Mouse (Mus musculus) brown adipose tissue, adult 24 weeks (tissue): ENCODE measurements around the gene Exoc3l. TPM values are rescaled to one million over a fixed set of nuclear protein-coding genes. Genes with fewer than 3 reads are reported as not detected.

Source experiments
- H3K27ac ChIP-seq: fragments of 200-500 bp; replicated peaks from 2 replicates; pipeline ENCODE4 v1.5.1; 2012; ENCODE audit warnings: low read depth, mild to moderate bottlenecking, low read length
- H3K4me1 ChIP-seq: fragments of 200-500 bp; 2 replicates; pipeline ENCODE4 v1.6.1; 2012; ENCODE audit warnings: low read length, mixed read lengths; ENCODE audit not compliant: control insufficient read depth, insufficient read depth, insufficient read length
- H3K4me3 ChIP-seq: fragments of 200-500 bp; 2 replicates; pipeline ENCODE4 v1.5.1; 2012; ENCODE audit warnings: low read depth, mild to moderate bottlenecking, low read length, moderate library complexity; ENCODE audit not compliant: insufficient read depth
- polyA plus RNA-seq: library from polyadenylated mRNA; stranded (reverse); fragments of >200 nt; gene quantifications from 2 replicates; pipeline ENCODE4 v1.2.4, GENCODE M21; 2012; ENCODE audit not compliant: missing spikeins, insufficient read depth, insufficient read length

The Exoc3l gene
- polyA plus RNA-seq, 1 experiment = 0.83 TPM

- no peaks in the 10 kb centered on the region for H3K4me1 ChIP-seq
- no peak overlapping the region for H3K27ac ChIP-seq
- H3K4me3 ChIP-seq = no peak overlapping the region
Observed at GRCm38 (mm10) chr8:105270916-105271186, 25.1 kb downstream of the Exoc3l start.

DNA sequence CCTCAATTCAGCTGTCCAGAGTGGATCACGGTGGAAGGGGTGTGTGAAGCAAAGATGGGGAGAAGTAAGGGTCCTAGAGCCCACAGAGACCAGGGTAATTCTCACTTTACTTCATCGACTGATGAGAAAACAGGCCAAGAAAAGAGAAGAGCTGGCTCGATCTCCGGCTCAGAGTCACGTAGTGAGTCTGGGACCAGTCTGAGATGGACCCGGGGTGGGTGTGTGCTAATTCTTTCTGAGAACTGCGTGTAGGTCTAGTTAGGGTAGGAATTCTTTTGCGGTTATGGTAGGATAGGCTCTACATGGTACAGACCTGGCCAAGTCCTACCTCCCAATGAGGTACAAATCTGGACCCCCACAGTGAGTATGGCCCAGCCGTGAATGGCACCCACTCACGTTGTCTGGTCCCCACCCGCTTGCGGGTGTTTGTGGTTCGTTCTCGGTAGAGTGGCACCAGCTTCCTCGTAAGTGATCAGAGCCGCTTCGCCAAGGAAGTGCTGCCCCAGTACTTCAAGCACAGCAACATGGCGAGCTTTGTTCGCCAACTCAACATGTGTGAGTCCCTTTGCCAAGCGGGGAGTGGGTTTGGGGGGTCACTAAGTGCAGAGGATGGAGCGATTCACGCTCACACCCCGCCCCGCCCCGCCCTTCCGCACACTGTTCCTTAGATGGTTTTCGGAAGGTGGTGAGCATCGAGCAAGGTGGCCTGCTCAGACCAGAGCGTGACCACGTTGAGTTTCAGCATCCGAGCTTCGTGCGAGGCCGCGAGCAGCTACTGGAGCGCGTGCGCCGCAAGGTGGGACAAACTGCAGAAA, 25.6 kb downstream of the Exoc3l start:
- Histone ChIP-seq H3K27ac (no peak overlapping the region), H3K4me1 (peaks cover 2% of the 10 kb centered on the region; the same call in 1 of the 2 replicates)

GRCm38 (mm10) chr8:105269461-105269947, 26.4 kb downstream of the Exoc3l start, which contains the start of gene Hsf4:
Gene Hsf4, plus strand, starts transcription at chr8:105269801.
- peak within 1 kb of the TSS; percentile 37; the same call in 1 of the 2 replicates for H3K27ac ChIP-seq
- peak within 1 kb of the TSS; percentile 64 for H3K4me3 ChIP-seq
- H3K4me1 ChIP-seq = peaks cover 5% of the 10 kb centered on the region; the same call in 1 of the 2 replicates

More for the DNA sequence above, 25.6 kb downstream of the Exoc3l start:
- H3K4me3 ChIP-seq = peak overlapping the region; percentile 64

DNA sequence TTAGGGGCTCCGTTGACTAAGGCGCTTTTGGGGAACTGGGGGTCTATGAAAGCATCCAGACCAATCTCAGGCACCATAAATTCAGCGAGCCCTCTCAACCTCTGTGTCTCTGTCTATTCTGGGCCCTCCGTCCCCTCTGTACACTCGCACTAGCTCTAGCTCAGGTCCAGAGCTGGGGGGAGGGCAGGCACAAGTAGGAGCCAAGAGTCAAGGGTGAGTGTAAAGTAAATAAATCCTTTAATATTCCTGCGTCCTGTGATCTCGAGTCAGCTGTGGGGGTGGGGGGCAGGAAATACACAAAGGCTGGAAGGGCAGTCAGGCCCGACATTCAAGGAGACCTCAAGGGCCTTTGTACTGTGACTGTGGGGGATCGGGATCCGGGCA, 26.8 kb downstream of the Exoc3l start:
- H3K4me1 ChIP-seq = peaks cover 5% of the 10 kb centered on the region; the same call in 1 of the 2 replicates
- H3K27ac ChIP-seq = 0 out of 2 replicates have a peak overlapping the region, but pooled peaks have one; percentile 37
- H3K4me3 ChIP-seq = peak overlapping the region; percentile 64

DNA sequence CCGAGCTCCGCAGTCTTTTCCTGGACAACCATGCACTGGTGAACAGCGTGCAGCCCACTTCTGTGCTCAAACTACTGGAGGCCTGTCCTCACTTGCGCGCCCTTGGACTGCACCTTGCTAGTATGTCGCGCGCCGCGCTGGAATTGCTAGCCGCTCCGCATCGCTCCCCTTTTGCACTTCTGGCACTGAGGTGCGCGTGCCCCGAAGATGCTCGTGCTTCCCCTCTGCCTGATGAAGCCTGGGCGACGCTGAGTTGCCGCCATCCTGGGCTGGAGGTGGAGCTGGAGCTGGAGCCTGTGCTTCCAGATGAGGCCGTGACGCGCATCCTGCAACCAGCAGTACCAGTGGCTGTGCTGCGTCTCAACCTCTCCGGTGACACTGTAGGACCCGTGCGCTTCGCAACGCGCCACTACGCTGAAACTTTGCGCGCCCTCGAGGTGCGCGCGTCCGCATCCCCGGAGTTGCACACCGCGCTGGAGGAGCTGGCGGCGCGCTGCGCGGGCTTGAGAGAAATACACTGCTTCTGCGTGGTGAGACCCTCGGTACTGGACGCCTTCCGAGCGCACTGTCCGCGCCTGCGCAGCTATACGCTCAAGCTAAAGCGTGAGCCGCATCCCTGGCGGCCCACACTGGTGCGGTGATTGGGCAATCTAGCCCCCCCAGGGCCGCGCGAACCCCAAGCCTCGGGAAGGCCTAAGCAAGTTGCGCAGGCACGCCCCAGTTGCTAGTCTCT, 27.4 kb downstream of the Exoc3l start:
- H3K27ac ChIP-seq = no peak overlapping the region
- H3K4me3 ChIP-seq = peak overlapping the region; percentile 64
- H3K4me1 ChIP-seq = peaks cover 5% of the 10 kb centered on the region; the same call in 1 of the 2 replicates

DNA sequence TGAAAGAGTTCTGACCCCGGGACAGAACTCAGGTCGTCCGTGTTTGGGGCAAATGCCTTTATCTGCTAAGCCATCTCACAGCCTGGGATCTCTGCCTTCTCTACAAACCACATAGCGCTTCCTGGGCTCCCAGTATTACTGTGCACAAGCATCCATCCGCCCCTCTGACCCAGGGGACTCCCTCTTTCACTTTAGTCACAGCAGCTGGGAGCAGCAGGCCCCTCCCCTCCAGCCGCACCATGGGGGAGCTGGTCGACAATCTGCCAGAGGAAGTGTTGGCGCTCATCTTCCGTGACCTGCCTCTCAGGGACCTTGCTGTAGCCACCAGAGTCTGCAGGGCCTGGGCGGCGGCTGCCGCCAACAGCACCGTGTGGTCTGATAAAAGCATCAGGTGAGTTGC, 29.1 kb downstream of the Exoc3l start:
- no peak overlapping the region for H3K27ac ChIP-seq
- peaks cover 5% of the 10 kb centered on the region; the same call in 1 of the 2 replicates for H3K4me1 ChIP-seq
- H3K4me3 ChIP-seq = no peak overlapping the region

DNA sequence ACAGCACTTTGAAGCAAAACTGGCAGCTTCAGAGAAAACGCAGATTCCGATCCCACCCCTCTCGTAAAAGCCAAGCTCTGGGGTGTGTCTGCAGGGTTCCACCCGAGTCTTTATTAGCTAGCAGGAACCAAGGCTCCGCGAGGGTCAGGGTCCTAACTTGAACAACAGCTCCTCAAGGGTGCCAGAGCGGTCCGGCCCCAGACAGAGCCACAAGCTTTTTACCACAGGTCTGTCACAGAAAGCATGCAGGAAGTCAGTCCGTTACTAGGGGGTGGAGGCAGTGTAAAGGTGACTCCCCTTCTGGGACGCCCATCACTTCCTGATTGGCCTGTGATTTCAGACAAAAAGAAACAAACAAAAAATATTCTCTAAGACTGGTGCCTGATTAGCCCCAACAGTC, 30.8 kb downstream of the Exoc3l start:
- peaks cover 5% of the 10 kb centered on the region; the same call in 1 of the 2 replicates for H3K4me1 ChIP-seq
- no peak overlapping the region for H3K27ac ChIP-seq
- H3K4me3 ChIP-seq = peak overlapping the region; percentile 84

DNA sequence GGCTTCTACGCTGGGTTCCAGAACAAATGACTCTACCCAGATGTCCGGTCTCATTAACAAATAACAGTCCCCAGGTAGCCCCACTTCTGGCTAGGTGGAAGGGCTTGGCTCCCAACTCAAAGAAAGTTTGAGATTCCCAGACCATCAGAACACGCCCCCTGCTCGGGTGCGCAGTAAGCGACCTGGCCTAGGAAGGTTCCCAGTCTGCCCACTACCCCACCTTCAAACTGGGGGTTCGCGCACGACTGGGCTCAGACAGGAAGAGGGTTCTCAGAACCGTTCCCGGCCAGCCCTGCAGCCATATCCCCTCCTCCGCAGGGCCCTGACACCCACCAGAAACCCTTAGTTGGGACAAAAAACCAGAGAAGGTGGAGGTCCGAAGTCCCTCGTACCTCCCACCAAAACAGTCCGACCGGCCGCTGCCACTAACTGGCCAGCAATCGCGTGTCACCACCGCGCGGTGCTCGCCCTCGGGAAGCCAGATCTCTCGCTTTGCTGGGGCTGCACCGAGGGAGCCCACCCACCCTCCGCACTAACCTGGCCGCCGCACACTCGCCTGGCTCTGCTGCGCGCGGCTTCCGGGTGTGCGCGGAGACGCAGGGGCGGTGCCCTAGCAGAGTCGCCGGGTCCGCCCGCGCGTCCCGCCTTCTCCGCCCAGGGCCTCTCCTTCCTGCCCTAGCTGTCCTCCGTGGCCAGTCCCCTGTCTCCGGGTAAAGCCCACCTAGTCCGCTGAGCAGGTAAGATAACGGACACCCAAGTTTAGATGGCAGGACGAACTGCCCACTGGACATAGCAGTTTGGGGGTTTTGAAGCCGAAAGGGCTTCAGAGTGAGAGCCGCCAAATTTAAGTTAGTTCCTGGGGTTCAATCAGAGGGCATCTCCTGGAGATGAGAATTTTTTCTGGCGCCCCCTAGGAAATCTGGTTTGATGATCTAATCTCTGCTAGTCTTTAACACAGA, 31.6 kb downstream of the Exoc3l start, which contains the start of the genes Tradd and Fbxl8:
Tradd (minus strand) TSS at position 586 of the 959 bp plus-strand sequence.
Fbxl8 (plus strand) TSS at position 625 of the 959 bp plus-strand sequence.
- Histone ChIP-seq H3K27ac (peak within 1 kb of the TSS; percentile 66), H3K4me3 (peak within 1 kb of the TSS; percentile 84), H3K4me1 (peaks cover 5% of the 10 kb centered on the region; the same call in 1 of the 2 replicates)

- Histone ChIP-seq H3K4me3 (peak overlapping the region; percentile 84), H3K4me1 (peaks cover 5% of the 10 kb centered on the region; the same call in 1 of the 2 replicates), H3K27ac (no peak overlapping the region)
Observed at GRCm38 (mm10) chr8:105263244-105263912, 32.5 kb downstream of the Exoc3l start.

GRCm38 (mm10) chr8:105261326-105261980, 34.4 kb downstream of the Exoc3l start:
- Histone ChIP-seq H3K4me3 (no peak overlapping the region), H3K4me1 (peaks cover 5% of the 10 kb centered on the region; the same call in 1 of the 2 replicates), H3K27ac (no peak overlapping the region)

DNA sequence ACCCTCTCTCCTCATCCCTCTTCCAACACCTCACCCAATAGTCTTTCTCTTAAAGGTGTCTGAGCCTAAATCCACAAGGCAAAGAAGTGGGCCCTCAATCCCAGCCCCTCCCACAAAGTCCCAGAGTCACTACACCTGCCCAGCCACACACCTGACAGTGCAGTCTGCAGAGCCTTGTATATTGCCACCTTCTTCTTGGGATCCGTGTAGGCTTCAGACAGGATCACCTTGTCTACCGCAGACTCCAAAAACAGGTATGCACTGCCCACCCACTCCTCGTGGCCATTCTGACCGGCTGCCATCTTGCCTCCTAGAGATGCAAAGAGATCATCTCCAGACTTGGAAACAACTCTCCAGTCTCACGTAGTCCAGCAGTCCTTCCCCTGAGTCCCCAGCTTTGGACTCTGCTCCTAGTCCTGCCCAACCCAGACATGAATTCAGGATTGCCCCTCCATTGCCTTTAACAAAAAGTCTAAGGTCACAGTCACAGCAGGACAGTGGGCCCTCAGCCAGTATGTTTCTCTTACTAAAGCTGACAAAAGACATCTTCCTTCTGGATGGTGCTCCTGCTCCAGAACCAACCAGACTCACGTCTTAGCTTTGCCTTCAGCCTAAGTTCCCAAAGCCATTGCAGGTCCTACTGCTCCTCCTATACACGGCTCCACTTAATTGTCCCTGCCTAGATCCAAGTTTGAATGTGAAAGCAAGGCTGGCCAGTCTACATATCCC, 35.4 kb downstream of the Exoc3l start:
- Histone ChIP-seq H3K27ac (no peak overlapping the region), H3K4me3 (no peak overlapping the region), H3K4me1 (peaks cover 5% of the 10 kb centered on the region; the same call in 1 of the 2 replicates)

DNA sequence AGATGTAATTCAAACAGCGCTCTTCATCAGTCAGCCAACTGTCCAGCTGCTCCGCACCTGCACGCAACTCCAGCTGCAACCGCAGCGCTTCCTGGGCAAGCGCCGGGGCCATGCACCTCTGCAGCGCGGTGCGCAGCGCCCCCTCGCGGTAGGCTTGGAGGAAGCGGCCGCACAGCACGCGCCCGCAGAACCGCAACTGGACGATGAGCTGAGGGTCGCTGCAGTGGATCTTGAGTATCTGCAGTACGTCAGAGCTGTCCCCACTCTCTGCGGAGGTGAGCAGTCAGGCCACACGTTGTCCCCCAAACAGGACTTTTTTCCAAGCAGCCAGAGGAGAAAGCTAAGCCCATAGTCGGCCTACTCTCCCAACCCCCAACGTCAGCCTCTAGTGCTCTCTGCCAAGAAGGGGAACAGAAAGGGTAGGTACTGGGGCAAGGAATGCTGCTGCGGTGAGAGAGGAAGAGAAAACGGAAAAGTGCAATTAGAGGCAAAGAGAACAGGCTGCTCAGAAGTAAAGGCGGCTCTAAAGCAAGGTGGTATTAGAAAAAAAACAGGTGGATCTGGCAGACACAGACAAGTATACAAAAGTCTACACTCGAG, 36.1 kb downstream of the Exoc3l start:
- no peak overlapping the region for H3K27ac ChIP-seq
- no peaks in the 10 kb centered on the region; the same call in 1 of the 2 replicates for H3K4me1 ChIP-seq
- H3K4me3 ChIP-seq = peak overlapping the region; percentile 34
